Mouse (Mus musculus) spleen, adult 10 weeks (tissue): ENCODE results near the gene Samsn1. TPM values are rescaled to one million over a fixed set of nuclear protein-coding genes. Genes with fewer than 3 reads are reported as not detected.

Experiments used
- polyA plus RNA-seq: library from polyadenylated mRNA; stranded (reverse); fragments of 350-450 nt; fragmentation: Illumina TruSeq; extraction: RNeasy Lipid Tissue Mini Kit (QIAGEN cat#74804); gene quantifications from one replicate; pipeline ENCODE4 v1.2.3, GENCODE M21; 2015; ENCODE audit warnings: low replicate concordance; ENCODE audit not compliant: insufficient read depth

Gene Samsn1
- 91.6 TPM for polyA plus RNA-seq

DNA sequence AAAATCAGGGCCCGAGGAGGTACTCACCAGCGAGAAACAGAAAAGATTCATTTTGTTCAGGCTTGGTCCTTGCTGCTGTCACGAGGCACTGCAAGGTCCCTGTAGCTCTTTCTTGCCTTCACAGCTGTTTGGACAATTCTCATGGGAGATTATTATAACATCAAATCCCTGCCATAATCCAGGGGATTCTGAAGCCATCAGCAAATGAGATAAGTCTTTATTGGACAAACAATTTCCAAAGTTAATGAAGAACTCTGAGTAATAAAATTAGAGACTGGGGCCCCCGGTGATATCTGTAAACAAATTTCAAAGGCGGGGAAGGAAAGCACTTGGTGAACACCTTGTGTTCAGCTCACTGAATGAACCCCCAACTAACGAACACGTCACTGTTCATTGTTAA lies at the start of gene Samsn1:
Samsn1 (minus strand) TSS at position 101 of the 400 bp plus-strand sequence.

